ENCODE assay signal across 8 mouse cellular contexts in the genomic region with DNA sequence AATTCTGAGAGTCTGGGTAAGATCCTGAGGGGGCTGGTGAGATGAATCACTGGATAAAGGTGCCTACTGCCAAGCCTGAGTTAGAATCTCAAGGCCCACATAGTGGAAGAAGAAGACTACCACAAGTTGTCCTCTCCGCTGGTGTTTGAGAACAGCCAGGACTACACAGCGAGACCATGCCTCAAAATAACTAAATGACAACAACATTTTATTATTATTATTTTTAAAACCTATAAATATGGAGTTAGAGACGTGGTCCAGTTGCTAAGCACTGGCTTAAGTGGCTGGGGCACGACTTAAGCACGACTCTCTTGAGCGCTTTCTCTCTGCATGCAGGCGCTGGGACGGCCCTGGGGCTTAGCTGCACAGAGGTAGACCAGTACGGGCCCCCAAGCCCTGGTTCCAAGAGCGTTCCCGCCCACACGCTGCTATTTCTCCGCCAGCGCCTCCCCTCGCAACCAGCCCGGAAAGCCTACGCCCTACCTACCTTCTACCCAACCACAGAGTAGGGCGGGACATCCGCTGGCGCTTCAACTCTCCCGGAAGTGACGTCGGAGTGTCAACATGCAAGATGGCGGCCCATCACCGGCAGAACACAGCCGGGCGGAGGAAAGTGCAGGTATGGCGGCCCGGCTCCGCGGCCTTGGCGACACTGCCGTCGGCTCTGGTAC. TPM values are rescaled to one million over a fixed set of nuclear protein-coding genes. Genes with fewer than 3 reads are reported as not detected.
A peak's percentile ranks its signal among the peaks of the same experiment; 100 is the strongest.
DNase-seq lines count a peak whose midpoint lies in the region; ATAC-seq and TF ChIP-seq lines count a peak whose summit lies in the region.

A gene (plus strand): TSS at position 540 of the 671 bp plus-strand sequence.

- H3K4me1 ChIP-seq in embryonic facial prominence, embryonic 13.5 days: peaks cover 15% of the 10 kb centered on the region
- peaks cover 4% of the 10 kb centered on the region for H3K4me1 ChIP-seq in kidney, adult 2 months (ENCODE audit: control insufficient read depth, insufficient read depth, low read length)
- peaks cover 10% of the 10 kb centered on the region for H3K4me1 ChIP-seq in limb, embryonic 12.5 days (replicated peaks)
- H3K4me1 ChIP-seq in midbrain, embryonic 15.5 days: peaks cover 23% of the 10 kb centered on the region
- peaks cover 6% of the 10 kb centered on the region; the same call in 1 of the 2 replicates for H3K4me1 ChIP-seq in spleen, adult 2 months (ENCODE audit: control insufficient read depth, insufficient read depth, insufficient read length)

- no peaks in the 10 kb centered on the region for H3K36me3 ChIP-seq in embryonic facial prominence, embryonic 13.5 days
- no peaks in the 10 kb centered on the region for H3K36me3 ChIP-seq in kidney, adult 2 months (ENCODE audit: control insufficient read depth, insufficient read depth, low read length)
- H3K36me3 ChIP-seq in limb, embryonic 12.5 days: 0 out of 2 replicates have a peak, but pooled peaks cover 4% of the 10 kb centered on the region
- H3K36me3 ChIP-seq in midbrain, embryonic 15.5 days (replicated peaks): no peaks in the 10 kb centered on the region
- no peaks in the 10 kb centered on the region for H3K36me3 ChIP-seq in spleen, adult 2 months (ENCODE audit: control insufficient read depth, insufficient read depth, low read length)

- H3K27ac ChIP-seq in embryonic facial prominence, embryonic 13.5 days: peak within 1 kb of the TSS; percentile 86
- peak within 1 kb of the TSS; percentile 64 for H3K27ac ChIP-seq in kidney, adult 2 months (ENCODE audit: insufficient read depth, low read depth, low read length)
- H3K27ac ChIP-seq in limb, embryonic 12.5 days: peak within 1 kb of the TSS; percentile 81
- peak within 1 kb of the TSS; percentile 86 for H3K27ac ChIP-seq in midbrain, embryonic 15.5 days
- H3K27ac ChIP-seq in spleen, adult 2 months (ENCODE audit: insufficient read depth, low read length): peak within 1 kb of the TSS; percentile 79

- peak; percentile 92 for DNase-seq in 3134 (ENCODE audit: extremely low read depth, insufficient read length, low spot score)
- DNase-seq in adrenal gland, postnatal 36 days: peak; percentile 96 to 97
- DNase-seq in heart, adult 18-20 months: peak; percentile 98
- DNase-seq in kidney, adult 2 months: peak; percentile 99
- peak; percentile 96 to 99 for DNase-seq in spleen, adult 2 months (ENCODE audit: low read depth in 1 of 2, low spot score in 2 of 2)

- WGBS in embryonic facial prominence, embryonic 13.5 days: 4% methylated on average over 34 of the region's 34 CpGs
- WGBS in kidney, adult 2 months: 4% methylated on average over 34 of the region's 34 CpGs
- WGBS in limb, embryonic 12.5 days: 4% methylated on average over 34 of the region's 34 CpGs
- WGBS in midbrain, embryonic 15.5 days: 4% methylated on average over 34 of the region's 34 CpGs
- WGBS in spleen, adult 2 months: 4% methylated on average over 34 of the region's 34 CpGs

- H3K4me2 ChIP-seq in embryonic facial prominence, embryonic 13.5 days: peak within 1 kb of the TSS; percentile 93
- H3K4me2 ChIP-seq in limb, embryonic 12.5 days: peak within 1 kb of the TSS; percentile 89
- H3K4me2 ChIP-seq in midbrain, embryonic 15.5 days: peak within 1 kb of the TSS; percentile 91

- H3K9me3 ChIP-seq in embryonic facial prominence, embryonic 13.5 days: no peaks in the 10 kb centered on the region
- H3K9me3 ChIP-seq in limb, embryonic 12.5 days: no peaks in the 10 kb centered on the region
- H3K9me3 ChIP-seq in midbrain, embryonic 15.5 days: no peaks in the 10 kb centered on the region

- H3K27me3 ChIP-seq in embryonic facial prominence, embryonic 13.5 days: no peaks in the 10 kb centered on the region
- H3K27me3 ChIP-seq in kidney, adult 2 months (replicated peaks; ENCODE audit: control insufficient read depth, insufficient read depth, low read length): no peaks in the 10 kb centered on the region
- H3K27me3 ChIP-seq in limb, embryonic 12.5 days: no peaks in the 10 kb centered on the region
- peaks cover 6% of the 10 kb centered on the region for H3K27me3 ChIP-seq in midbrain, embryonic 15.5 days (replicated peaks)
- H3K27me3 ChIP-seq in spleen, adult 2 months (ENCODE audit: control insufficient read depth, insufficient read depth, low read length): no peaks in the 10 kb centered on the region

- TF ChIP-seq POLR2A in kidney, adult 2 months (IDR thresholded peaks at IDR 0.05; ENCODE audit: low read depth, low read length): peak; percentile 45
- TF ChIP-seq POLR2A in spleen, adult 2 months (IDR thresholded peaks at IDR 0.05; ENCODE audit: low read depth, low read length): peak; percentile 42; the same call in 1 of the 2 replicates

- H3K9ac ChIP-seq in embryonic facial prominence, embryonic 13.5 days: peak within 1 kb of the TSS; percentile 92
- H3K9ac ChIP-seq in limb, embryonic 12.5 days (replicated peaks): peak within 1 kb of the TSS; percentile 91
- H3K9ac ChIP-seq in midbrain, embryonic 15.5 days: peak within 1 kb of the TSS; percentile 82

- peak; percentile 99 for ATAC-seq in embryonic facial prominence, embryonic 13.5 days (ENCODE audit: insufficient number of reproducible peaks, insufficient read depth, low FRiP score, low TSS enrichment, low read depth)
- peak; percentile 100 for ATAC-seq in limb, embryonic 12.5 days (ENCODE audit: insufficient number of reproducible peaks, insufficient read depth, low FRiP score, low TSS enrichment, low read depth)
- peak; percentile 99 for ATAC-seq in midbrain, embryonic 15.5 days (replicated peaks)

- peak within 1 kb of the TSS; percentile 95 for H3K4me3 ChIP-seq in embryonic facial prominence, embryonic 13.5 days
- H3K4me3 ChIP-seq in kidney, adult 2 months (ENCODE audit: insufficient read depth, low read depth, low read length): peak within 1 kb of the TSS; percentile 61
- peak within 1 kb of the TSS; percentile 99 for H3K4me3 ChIP-seq in limb, embryonic 12.5 days (replicated peaks)
- peak within 1 kb of the TSS; percentile 97 for H3K4me3 ChIP-seq in midbrain, embryonic 15.5 days
- peak within 1 kb of the TSS; percentile 84 for H3K4me3 ChIP-seq in spleen, adult 2 months (ENCODE audit: extremely low read depth, insufficient read depth, insufficient read length)

- no peak for TF ChIP-seq CTCF in kidney, adult 2 months (conservative IDR thresholded peaks at IDR 0.05; ENCODE audit: insufficient read depth, insufficient read length, low read depth, low read length)
- no peak for TF ChIP-seq CTCF in spleen, adult 2 months (IDR thresholded peaks at IDR 0.05; ENCODE audit: extremely low read depth, insufficient read depth, insufficient read length, insufficient replicate concordance)

RNA-seq across cellular contexts. Expression of the gene that starts here (rescaled TPM):
- total RNA-seq in adrenal gland, postnatal 36 days (2021): 10 to 100 TPM; 49.1 to 53.8 TPM
- 53.3 and 58.1 TPM in 2 replicates for polyA plus RNA-seq in embryonic facial prominence, embryonic 13.5 days (2015; fragmentation: Nextera tagmentation; extraction: Ambion mirVana)
- 10 to 100 TPM; 20.8 to 30.4 TPM for total RNA-seq in heart, adult 18-20 months (2021)
- 27.3 and 32.2 TPM in 2 replicates for polyA plus RNA-seq in kidney, adult 2 months (2012; rRNA removed)
- 63.7 and 66.2 TPM in 2 replicates for polyA plus RNA-seq in limb, embryonic 12.5 days (2016; fragmentation: Nextera tagmentation; extraction: Ambion mirVana)
- 72.0 and 75.3 TPM in 2 replicates for polyA plus RNA-seq in midbrain, embryonic 15.5 days (2015; fragmentation: Nextera tagmentation; extraction: Ambion mirVana)
- polyA plus RNA-seq in spleen, adult 2 months (2012; rRNA removed): 27.5 and 32.8 TPM in 2 replicates

Comparison
In these comparisons a context has a peak if more than half of its experiments do, and no peak if none do; other contexts are left out.
1. Peak in every context shown above with its lines: DNase-seq, ATAC-seq, H3K4me3 ChIP-seq and H3K27ac ChIP-seq.